Mouse (Mus musculus): ENCODE results near the gene Nek5. TPM values are rescaled to one million over a fixed set of nuclear protein-coding genes. Genes with fewer than 3 reads are reported as not detected.

Nek5 gene
- polyA plus RNA-seq, 1 experiment from 2014 or later, result 0.67 TPM

DNA sequence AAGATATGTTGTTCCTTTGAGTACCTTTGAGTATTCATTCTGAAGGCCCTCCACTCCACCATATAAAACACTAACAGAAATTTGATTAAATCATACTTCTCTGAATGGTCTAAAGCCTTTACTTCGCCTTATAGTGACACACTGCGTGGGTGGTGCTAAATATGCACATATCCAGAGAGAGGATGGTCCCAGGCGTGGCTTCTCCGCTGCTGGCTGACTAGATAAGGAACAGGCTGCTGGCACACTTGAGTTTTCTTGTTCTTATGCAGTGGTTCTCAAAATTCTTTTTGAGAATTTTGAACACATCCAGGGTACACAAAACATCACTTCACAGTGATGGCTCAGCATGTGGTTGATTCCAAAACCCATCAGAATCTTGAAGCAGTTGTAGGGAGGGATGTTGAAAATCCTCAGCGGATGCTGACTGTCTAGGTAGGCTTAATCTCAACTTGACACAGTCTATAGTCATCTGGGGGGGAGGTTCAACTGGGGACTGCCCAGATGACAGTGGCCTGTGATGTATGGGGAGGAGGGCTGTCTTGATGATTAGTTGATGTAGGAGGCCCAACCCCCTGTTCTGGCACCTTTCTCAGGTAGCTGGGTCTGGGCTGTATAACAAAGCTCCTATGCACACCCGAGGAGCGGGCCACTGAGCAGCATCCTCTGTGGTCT is 9.4 kb upstream of the Nek5 start:
- Histone ChIP-seq H3K4me1 (ENCODE audit: control insufficient read depth, insufficient read depth, low read length) (no peaks in the 10 kb centered on the region), H3K4me3 (ENCODE audit: low read depth, low read length) (no peak overlapping the region), H3K9me3 (ENCODE audit: control insufficient read depth, low read length) (no peaks in the 10 kb centered on the region), H3K27ac (replicated peaks; ENCODE audit: low read depth, low read length) (no peak overlapping the region), H3K9ac (ENCODE audit: low read depth, low read length) (no peak overlapping the region), H3K4me2 (ENCODE audit: low read depth, low read length) (no peak overlapping the region), H3K27me3 (replicated peaks; ENCODE audit: control insufficient read depth, insufficient read depth, low read length) (no peaks in the 10 kb centered on the region), H3K36me3 (ENCODE audit: control insufficient read depth, insufficient read depth, low read length) (peaks cover 4% of the 10 kb centered on the region; the same call in 1 of the 2 replicates)
- DNase-seq (ENCODE audit: low spot score) (no peak), ATAC-seq (ENCODE audit: low read depth) (no peak)
- WGBS, result 91% methylated on average over 7 of the region's 7 CpGs

DNA sequence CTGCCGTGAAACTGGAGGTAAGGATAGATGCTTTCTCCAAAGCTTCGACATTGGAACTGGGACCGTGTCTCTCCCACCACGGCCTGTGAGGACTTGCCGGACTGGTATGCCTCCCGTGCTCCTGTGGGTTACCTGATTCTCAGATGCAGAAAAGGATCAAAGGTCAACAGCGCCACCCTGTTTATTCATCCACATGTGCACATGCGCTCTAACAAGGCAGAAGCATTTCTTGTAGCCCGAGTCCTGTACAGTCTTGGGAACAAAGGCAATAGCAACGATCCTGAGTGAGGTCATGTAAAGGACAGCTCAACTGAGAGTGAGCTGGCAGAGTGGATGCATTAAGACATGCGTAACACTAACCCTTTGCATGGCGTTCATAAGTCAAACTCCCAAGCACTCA is 7.2 kb upstream of the Nek5 start:
- H3K4me1 ChIP-seq (ENCODE audit: control insufficient read depth, insufficient read depth, low read length), result no peaks in the 10 kb centered on the region
- peak; percentile 68 for ATAC-seq (ENCODE audit: low read depth)

DNA sequence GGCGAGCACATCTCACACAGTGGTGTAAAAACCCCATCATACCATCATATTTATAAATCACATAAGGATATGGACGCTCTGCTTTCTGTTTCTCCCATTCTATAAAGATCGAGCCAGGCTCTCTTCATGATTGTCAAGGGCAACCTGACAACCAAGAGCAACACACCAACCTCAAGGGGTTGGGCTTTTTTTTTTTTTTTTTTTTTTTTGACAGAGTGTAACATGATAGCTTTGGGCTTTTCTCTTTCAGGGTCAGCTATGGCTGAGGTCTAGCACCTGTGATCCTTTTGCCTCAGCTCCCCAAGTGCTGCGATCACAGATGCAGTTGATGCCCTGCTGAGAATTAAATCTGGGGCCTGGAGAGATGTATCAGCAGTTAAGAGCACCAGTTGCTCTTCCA is 17.8 kb downstream of the Nek5 start:
- Histone ChIP-seq H3K4me2 (ENCODE audit: low read depth, low read length) (no peak overlapping the region), H3K9me3 (ENCODE audit: control insufficient read depth, low read length) (no peaks in the 10 kb centered on the region), H3K27ac (replicated peaks; ENCODE audit: low read depth, low read length) (no peak overlapping the region), H3K4me3 (ENCODE audit: low read depth, low read length) (no peak overlapping the region), H3K27me3 (replicated peaks; ENCODE audit: control insufficient read depth, insufficient read depth, low read length) (no peaks in the 10 kb centered on the region), H3K36me3 (ENCODE audit: control insufficient read depth, insufficient read depth, low read length) (no peaks in the 10 kb centered on the region), H3K9ac (ENCODE audit: low read depth, low read length) (no peak overlapping the region), H3K4me1 (ENCODE audit: control insufficient read depth, insufficient read depth, low read length) (no peaks in the 10 kb centered on the region)
- DNase-seq (ENCODE audit: low spot score) (no peak), ATAC-seq (ENCODE audit: low read depth) (no peak)
- 74% methylated on average over 4 of the region's 4 CpGs for WGBS

More for the DNA sequence above, 7.2 kb upstream of the Nek5 start:
- H3K9me3 ChIP-seq (ENCODE audit: control insufficient read depth, low read length), result no peaks in the 10 kb centered on the region
- no peak overlapping the region for H3K4me2 ChIP-seq (ENCODE audit: low read depth, low read length)
- H3K27me3 ChIP-seq (replicated peaks; ENCODE audit: control insufficient read depth, insufficient read depth, low read length), result no peaks in the 10 kb centered on the region
- H3K9ac ChIP-seq (ENCODE audit: low read depth, low read length), result no peak overlapping the region
- 72% methylated on average over 12 of the region's 12 CpGs for WGBS
- peak; percentile 9 for DNase-seq (ENCODE audit: low spot score)
- no peak overlapping the region for H3K4me3 ChIP-seq (ENCODE audit: low read depth, low read length)
- no peak overlapping the region for H3K27ac ChIP-seq (replicated peaks; ENCODE audit: low read depth, low read length)
- peaks cover 9% of the 10 kb centered on the region for H3K36me3 ChIP-seq (ENCODE audit: control insufficient read depth, insufficient read depth, low read length)

DNA sequence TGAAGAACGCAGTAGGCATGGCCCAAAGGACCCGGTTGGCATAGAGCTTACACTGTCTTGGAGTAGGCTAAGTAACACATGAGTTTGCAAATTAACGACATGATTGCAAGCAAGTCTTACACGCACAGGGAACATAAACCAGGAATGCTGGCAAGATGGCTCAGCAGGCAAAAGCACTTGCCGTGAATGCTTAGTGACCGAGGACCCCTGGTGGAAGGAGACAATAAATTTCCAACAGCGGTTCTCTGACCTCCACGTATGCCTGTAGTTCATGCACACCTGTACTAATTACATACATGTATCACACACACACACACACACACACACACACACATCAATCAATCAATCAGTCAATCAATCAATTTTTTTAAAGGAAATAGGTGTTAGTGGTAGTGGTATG is 33.3 kb downstream of the Nek5 start:
- WGBS, result 44% methylated on average over 8 of the region's 8 CpGs
- peak; percentile 16 for DNase-seq (ENCODE audit: low spot score)
- H3K9me3 ChIP-seq (ENCODE audit: control insufficient read depth, low read length), result no peaks in the 10 kb centered on the region
- H3K27me3 ChIP-seq (replicated peaks; ENCODE audit: control insufficient read depth, insufficient read depth, low read length), result no peaks in the 10 kb centered on the region
- no peak overlapping the region for H3K9ac ChIP-seq (ENCODE audit: low read depth, low read length)
- H3K27ac ChIP-seq (replicated peaks; ENCODE audit: low read depth, low read length), result no peak overlapping the region
- no peak overlapping the region for H3K4me2 ChIP-seq (ENCODE audit: low read depth, low read length)
- H3K4me1 ChIP-seq (ENCODE audit: control insufficient read depth, insufficient read depth, low read length), result no peaks in the 10 kb centered on the region
- ATAC-seq (ENCODE audit: low read depth), result no peak
- H3K36me3 ChIP-seq (ENCODE audit: control insufficient read depth, insufficient read depth, low read length), result no peaks in the 10 kb centered on the region
- no peak overlapping the region for H3K4me3 ChIP-seq (ENCODE audit: low read depth, low read length)

DNA sequence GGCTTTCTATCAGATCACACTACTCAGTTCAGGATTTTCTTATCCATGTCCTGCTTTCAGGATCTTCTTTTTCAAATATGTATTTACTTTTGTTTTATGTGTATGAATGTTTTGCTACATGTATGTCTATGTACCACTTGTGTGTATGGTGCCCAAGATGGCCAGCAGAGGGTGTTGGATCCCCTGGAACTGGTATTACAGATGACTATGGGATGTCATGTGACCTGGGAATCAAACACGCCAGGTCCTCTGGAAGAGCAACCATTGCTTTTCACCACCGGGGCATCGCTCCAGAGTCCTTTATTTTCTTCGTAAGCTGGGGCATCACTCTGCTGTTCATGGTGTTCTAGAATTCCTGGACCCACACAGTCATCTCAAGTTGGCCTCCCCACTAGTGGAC is 35.6 kb downstream of the Nek5 start:
- Histone ChIP-seq H3K9me3 (ENCODE audit: control insufficient read depth, low read length) (no peaks in the 10 kb centered on the region), H3K9ac (ENCODE audit: low read depth, low read length) (no peak overlapping the region), H3K27ac (replicated peaks; ENCODE audit: low read depth, low read length) (no peak overlapping the region), H3K4me2 (ENCODE audit: low read depth, low read length) (no peak overlapping the region), H3K27me3 (replicated peaks; ENCODE audit: control insufficient read depth, insufficient read depth, low read length) (no peaks in the 10 kb centered on the region), H3K4me1 (ENCODE audit: control insufficient read depth, insufficient read depth, low read length) (no peaks in the 10 kb centered on the region), H3K36me3 (ENCODE audit: control insufficient read depth, insufficient read depth, low read length) (no peaks in the 10 kb centered on the region), H3K4me3 (ENCODE audit: low read depth, low read length) (no peak overlapping the region)
- no peak for ATAC-seq (ENCODE audit: low read depth)
- WGBS, result 94% methylated on average over 4 of the region's 4 CpGs
- no peak for DNase-seq (ENCODE audit: low spot score)

DNA sequence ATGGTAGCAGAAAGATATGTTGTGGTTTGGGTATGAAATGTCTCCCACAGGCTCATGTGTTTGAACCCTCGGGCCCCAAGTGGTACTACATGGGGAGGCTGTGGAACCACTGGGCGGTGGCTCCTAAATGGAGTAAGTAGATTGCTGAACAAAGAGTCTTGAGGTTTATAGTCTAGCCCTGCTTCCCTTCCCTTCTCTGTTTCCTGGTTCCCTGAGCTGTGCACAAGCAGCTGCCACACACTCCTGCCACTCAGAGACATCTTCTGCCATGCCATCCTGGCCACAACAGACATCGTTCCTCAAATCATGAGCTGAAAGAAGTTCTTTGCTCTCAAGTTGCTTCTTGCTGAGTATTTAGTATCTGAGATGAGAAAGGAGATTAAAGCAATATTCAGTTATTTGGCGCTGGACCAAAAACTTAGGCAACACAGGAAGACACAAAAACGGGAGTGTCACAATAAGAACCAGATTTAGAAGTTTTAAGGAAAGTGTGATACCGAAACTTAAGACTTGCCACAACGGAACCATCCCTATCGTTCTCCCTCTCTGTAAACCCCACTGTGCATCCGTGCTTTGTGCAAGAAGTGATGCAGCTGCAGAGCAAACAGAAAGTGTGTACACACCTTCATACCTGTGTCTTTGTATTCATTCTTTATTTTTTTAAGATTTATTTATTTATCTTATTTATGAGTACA is 45.4 kb downstream of the Nek5 start:
- ATAC-seq (ENCODE audit: low read depth), result no peak
- DNase-seq (ENCODE audit: low spot score), result no peak
- Histone ChIP-seq H3K9ac (ENCODE audit: low read depth, low read length) (no peak overlapping the region), H3K4me2 (ENCODE audit: low read depth, low read length) (no peak overlapping the region), H3K27ac (replicated peaks; ENCODE audit: low read depth, low read length) (no peak overlapping the region), H3K27me3 (replicated peaks; ENCODE audit: control insufficient read depth, insufficient read depth, low read length) (no peaks in the 10 kb centered on the region), H3K4me1 (ENCODE audit: control insufficient read depth, insufficient read depth, low read length) (no peaks in the 10 kb centered on the region), H3K9me3 (ENCODE audit: control insufficient read depth, low read length) (no peaks in the 10 kb centered on the region), H3K4me3 (ENCODE audit: low read depth, low read length) (no peak overlapping the region), H3K36me3 (ENCODE audit: control insufficient read depth, insufficient read depth, low read length) (no peaks in the 10 kb centered on the region)
- 76% methylated on average over 9 of the region's 9 CpGs for WGBS

DNA sequence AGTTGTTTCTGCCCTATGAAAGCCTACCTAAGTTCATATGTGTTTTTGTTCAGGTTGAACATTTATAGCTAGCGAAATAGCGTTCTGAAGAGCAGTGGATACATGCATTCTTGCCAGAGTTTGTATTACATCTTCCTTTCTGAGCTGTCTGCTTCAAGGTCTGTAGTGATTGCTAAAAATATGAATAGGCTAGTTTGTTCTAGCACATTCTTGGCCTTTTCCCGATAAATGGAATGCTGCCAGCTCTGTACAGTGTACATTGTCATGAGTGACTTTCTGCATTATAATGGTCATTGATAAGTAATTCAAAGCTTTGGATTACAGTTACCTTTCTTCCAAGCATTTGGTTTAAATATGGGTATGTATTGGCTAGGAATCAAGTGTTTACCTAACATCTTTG is 63.7 kb downstream of the Nek5 start:
- Histone ChIP-seq H3K4me1 (ENCODE audit: control insufficient read depth, insufficient read depth, low read length) (peaks cover 4% of the 10 kb centered on the region; the same call in 1 of the 2 replicates), H3K27ac (replicated peaks; ENCODE audit: low read depth, low read length) (no peak overlapping the region), H3K9me3 (ENCODE audit: control insufficient read depth, low read length) (no peaks in the 10 kb centered on the region), H3K27me3 (replicated peaks; ENCODE audit: control insufficient read depth, insufficient read depth, low read length) (peaks cover 19% of the 10 kb centered on the region), H3K4me3 (ENCODE audit: low read depth, low read length) (peak overlapping the region; percentile 67), H3K4me2 (ENCODE audit: low read depth, low read length) (peak overlapping the region; percentile 97), H3K36me3 (ENCODE audit: control insufficient read depth, insufficient read depth, low read length) (peaks cover 40% of the 10 kb centered on the region), H3K9ac (ENCODE audit: low read depth, low read length) (peak overlapping the region; percentile 66)
- DNase-seq (ENCODE audit: low spot score) (no peak), ATAC-seq (ENCODE audit: low read depth) (no peak)
- 5% methylated on average over 3 of the region's 3 CpGs for WGBS

DNA sequence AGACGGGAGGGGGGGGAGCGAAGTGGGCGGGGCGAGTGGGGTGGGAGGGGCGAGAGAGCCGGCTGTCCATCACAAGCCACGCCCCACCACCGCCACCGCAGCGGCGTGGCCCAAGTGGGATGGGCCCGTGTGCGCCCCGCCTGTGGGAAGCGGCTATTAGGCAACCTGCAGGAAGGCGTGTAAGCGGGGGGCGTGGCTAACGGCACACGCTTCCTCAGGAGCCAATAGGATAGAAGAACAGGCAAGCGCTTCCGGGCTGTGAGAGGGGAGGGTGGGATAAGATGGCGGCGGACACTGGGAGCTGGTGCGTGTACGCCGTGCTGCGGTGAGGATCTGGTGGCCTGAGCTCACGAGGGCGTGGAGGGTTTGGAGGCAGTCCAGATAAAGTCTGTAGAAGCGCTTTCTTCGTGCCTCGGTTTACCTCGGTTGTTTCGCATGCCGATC is 64.4 kb downstream of the Nek5 start, which contains the start of gene Alg11:
TSS of gene Alg11 (plus strand) at position 276 of the 444 bp plus-strand sequence.
- DNase-seq (ENCODE audit: low spot score) (peak; percentile 99), ATAC-seq (ENCODE audit: low read depth) (peak; percentile 100)
- Histone ChIP-seq H3K27me3 (replicated peaks; ENCODE audit: control insufficient read depth, insufficient read depth, low read length) (peaks cover 19% of the 10 kb centered on the region), H3K9ac (ENCODE audit: low read depth, low read length) (peak within 1 kb of the TSS; percentile 68), H3K4me2 (ENCODE audit: low read depth, low read length) (peak within 1 kb of the TSS; percentile 97), H3K27ac (replicated peaks; ENCODE audit: low read depth, low read length) (no peak within 1 kb of the TSS), H3K4me1 (ENCODE audit: control insufficient read depth, insufficient read depth, low read length) (peaks cover 4% of the 10 kb centered on the region; the same call in 1 of the 2 replicates), H3K4me3 (ENCODE audit: low read depth, low read length) (peak within 1 kb of the TSS; percentile 67), H3K9me3 (ENCODE audit: control insufficient read depth, low read length) (no peaks in the 10 kb centered on the region), H3K36me3 (ENCODE audit: control insufficient read depth, insufficient read depth, low read length) (peaks cover 33% of the 10 kb centered on the region)
- under 1% methylated on average over 20 of the region's 36 CpGs for WGBS
